Mouse (Mus musculus) heart, adult 2 months (tissue): ENCODE measurements around the gene Eif3g. TPM values are rescaled to one million over a fixed set of nuclear protein-coding genes. Genes with fewer than 3 reads are reported as not detected.

Source experiments
- DNase-seq, 2 experiments: peaks; one replicate each; pipeline ENCODE4 v3.0.0; 2021
- H3K27ac ChIP-seq: fragments of 200-600 bp; 2 replicates; pipeline ENCODE4 v1.8.1; 2022
- H3K27me3 ChIP-seq: fragments of 200-500 bp; 2 replicates; pipeline ENCODE4 v1.6.1; 2012; ENCODE audit warnings: mild to moderate bottlenecking, low read length, inconsistent platforms, mixed read lengths; ENCODE audit not compliant: control insufficient read depth, insufficient read depth
- H3K36me3 ChIP-seq: fragments of 200-500 bp; 2 replicates; pipeline ENCODE4 v1.6.1; 2012; ENCODE audit warnings: low read length, inconsistent platforms; ENCODE audit not compliant: control insufficient read depth, insufficient read depth
- H3K4me1 ChIP-seq: fragments of 200-500 bp; 2 replicates; pipeline ENCODE4 v1.6.1; 2011; ENCODE audit warnings: low read length; ENCODE audit not compliant: control insufficient read depth, insufficient read depth
- H3K4me3 ChIP-seq: fragments of 200-600 bp; 2 replicates; pipeline ENCODE4 v1.8.1; 2022
- H3K79me2 ChIP-seq: fragments of 200-500 bp; replicated peaks from 2 replicates; pipeline ENCODE4 v1.6.1; 2012; ENCODE audit warnings: mild to moderate bottlenecking, inconsistent platforms, low read length, moderate library complexity, mixed read lengths; ENCODE audit not compliant: control insufficient read depth, insufficient read depth
- H3K9ac ChIP-seq: fragments of 200-500 bp; 2 replicates; pipeline ENCODE4 v1.6.1; 2012; ENCODE audit warnings: low read depth, mild to moderate bottlenecking, control low read depth, inconsistent platforms, low read length, mixed read lengths
- CTCF ChIP-seq: fragments of 200-600 bp; IDR thresholded peaks from 2 replicates; pipeline ENCODE4 v1.8.1; 2022; ENCODE audit warnings: antibody characterized with exemption, mild to moderate bottlenecking, moderate library complexity
- EP300 ChIP-seq: fragments of 200-500 bp; IDR thresholded peaks from 2 replicates; pipeline ENCODE4 v1.6.1; 2011; ENCODE audit warnings: low read depth, low read length, control low read depth; ENCODE audit not compliant: insufficient read depth
- POLR2A ChIP-seq: fragments of 200-500 bp; IDR thresholded peaks from 2 replicates; pipeline ENCODE4 v1.6.1; 2011; ENCODE audit warnings: mild to moderate bottlenecking, low read depth, low read length, control low read depth; ENCODE audit not compliant: insufficient read depth
- WGBS: fragments of 180-500 bp; shearing (Covaris S2); methylation state at CpG from one replicate; pipeline ENCODE4 v1.1.7; 2018; 5-methylcytosine and 5-hydroxymethylcytosine counted together
- intact Hi-C: fragments of 180-260 bp; cut with DNase I; formaldehyde crosslinking; loops from one replicate; pipeline ENCODE4 v1.15.1; 2025
- polyA plus RNA-seq: library from polyadenylated mRNA; depleted of rRNA; stranded (reverse); fragments of >200 nt; gene quantifications from 2 replicates; pipeline ENCODE4 v1.2.3, GENCODE M21; 2012
- total RNA-seq, 2 experiments: library from RNA; stranded (reverse); gene quantifications; 2 replicates each; pipeline ENCODE4 v1.2.3; 2021

The Eif3g gene
- total and polyA plus RNA-seq, 3 experiments, result 69.6 to 113 (median 101) TPM

GRCm38 (mm10) chr9:20923258-20923657 lies 24.8 kb upstream of the Eif3g start:
- DNase-seq, result no peak
- Histone ChIP-seq H3K9ac (no peak overlapping the region), H3K36me3 (no peaks in the 10 kb centered on the region), H3K27me3 (no peaks in the 10 kb centered on the region), H3K27ac (no peak overlapping the region), H3K4me3 (no peak overlapping the region), H3K79me2 (no peaks in the 10 kb centered on the region), H3K4me1 (no peaks in the 10 kb centered on the region)
- 86% methylated on average over 3 of the region's 3 CpGs for WGBS
- no peak for TF ChIP-seq POLR2A
- no peak for TF ChIP-seq EP300
- no peak for TF ChIP-seq CTCF
- intact Hi-C loops, result no loop called here

- no peaks in the 10 kb centered on the region for H3K4me1 ChIP-seq
- TF ChIP-seq POLR2A (no peak), CTCF (peak; percentile 71)
- H3K27ac ChIP-seq, result no peak overlapping the region
- H3K9ac ChIP-seq, result no peak overlapping the region
- no peak for DNase-seq
- H3K79me2 ChIP-seq, result no peaks in the 10 kb centered on the region
- H3K4me3 ChIP-seq, result no peak overlapping the region
- H3K27me3 ChIP-seq, result no peaks in the 10 kb centered on the region
- H3K36me3 ChIP-seq, result no peaks in the 10 kb centered on the region
- intact Hi-C loops, result loop anchor here (1.0 kb wide), 1 partner anchor 81 kb away; no protein-coding TSS in a partner anchor
- 77% methylated on average over 4 of the region's 4 CpGs for WGBS
Measured at GRCm38 (mm10) chr9:20916160-20916559, 17.7 kb upstream of the Eif3g start.

GRCm38 (mm10) chr9:20909948-20910347 lies 11.5 kb upstream of the Eif3g start:
- Histone ChIP-seq H3K4me3 (no peak overlapping the region), H3K9ac (no peak overlapping the region), H3K27me3 (no peaks in the 10 kb centered on the region), H3K4me1 (no peaks in the 10 kb centered on the region), H3K36me3 (no peaks in the 10 kb centered on the region), H3K79me2 (no peaks in the 10 kb centered on the region), H3K27ac (no peak overlapping the region)
- peak; percentile 38 to 57 for DNase-seq
- intact Hi-C loops, result no loop called here
- TF ChIP-seq CTCF, result no peak
- no peak for TF ChIP-seq EP300
- 83% methylated on average over 9 of the region's 9 CpGs for WGBS

- H3K36me3 ChIP-seq, result no peaks in the 10 kb centered on the region
- peaks cover 5% of the 10 kb centered on the region for H3K4me1 ChIP-seq
- H3K9ac ChIP-seq, result no peak overlapping the region
- TF ChIP-seq CTCF (no peak), EP300 (no peak), POLR2A (no peak)
- H3K27me3 ChIP-seq, result no peaks in the 10 kb centered on the region
- H3K79me2 ChIP-seq, result peaks cover 3% of the 10 kb centered on the region; the same call in 1 of the 2 replicates
- WGBS, result 16% methylated on average over 6 of the region's 6 CpGs
- intact Hi-C loops, result loop anchor here (5.0 kb wide), 1 partner anchor 125 kb away; the partner anchor contains the start of gene Icam4
- H3K4me3 ChIP-seq, result no peak overlapping the region
- no peak overlapping the region for H3K27ac ChIP-seq
- no peak for DNase-seq
Measured at GRCm38 (mm10) chr9:20902174-20902491, 3.7 kb upstream of the Eif3g start.

GRCm38 (mm10) chr9:20901466-20902173 lies 3.2 kb upstream of the Eif3g start:
- intact Hi-C loops, result loop anchor here (1.0 to 5.0 kb wide), 3 partner anchors 97 to 236 kb away; partner anchors contain the start of gene Icam4
- no peak overlapping the region for H3K9ac ChIP-seq
- no peak for DNase-seq

GRCm38 (mm10) chr9:20897736-20898510 lies 500 bp downstream of the Eif3g start:
- Histone ChIP-seq H3K79me2 (peaks cover 3% of the 10 kb centered on the region; the same call in 1 of the 2 replicates), H3K9ac (peak overlapping the region; percentile 92), H3K27ac (peak overlapping the region; percentile 84), H3K4me3 (peak overlapping the region; percentile 90), H3K27me3 (no peaks in the 10 kb centered on the region), H3K36me3 (no peaks in the 10 kb centered on the region), H3K4me1 (peaks cover 6% of the 10 kb centered on the region)
- intact Hi-C loops, result loop anchor here (1.0 to 10.0 kb wide), 3 partner anchors 19 to 387 kb away; partner anchors contain the start of genes Angptl6, Kri1 and S1pr2
- DNase-seq, result no peak
- WGBS, result 4% methylated on average over 39 of the region's 39 CpGs
- TF ChIP-seq POLR2A (no peak), EP300 (no peak), CTCF (no peak)

More at GRCm38 (mm10) chr9:20901466-20902173, 3.2 kb upstream of the Eif3g start:
- no peaks in the 10 kb centered on the region for H3K27me3 ChIP-seq
- 7% methylated on average over 13 of the region's 13 CpGs for WGBS
- no peak overlapping the region for H3K27ac ChIP-seq
- no peak overlapping the region for H3K4me3 ChIP-seq
- H3K79me2 ChIP-seq, result peaks cover 3% of the 10 kb centered on the region; the same call in 1 of the 2 replicates
- no peaks in the 10 kb centered on the region for H3K36me3 ChIP-seq
- TF ChIP-seq EP300, result no peak
- TF ChIP-seq CTCF, result peak; percentile 81
- TF ChIP-seq POLR2A, result no peak
- peaks cover 6% of the 10 kb centered on the region for H3K4me1 ChIP-seq
